In genomic region chr9:86395785-86396184, GRCm38 (mm10) we compare ENCODE assay signal across 11 mouse cellular contexts.
DNase-seq lines count a peak whose midpoint lies in the region; ATAC-seq and TF ChIP-seq lines count a peak whose summit lies in the region.
"Had no signal": no experiment of that assay in that cellular context is flagged by ENCODE, and none has a peak within 500 bp of the region (broad histone marks: within the 10 kb centered on the region; RNA-seq: fewer than 3 reads in every experiment).

No protein-coding gene starts in this region.

- ATAC-seq in cerebellum, adult (ENCODE audit: insufficient number of reproducible peaks, low FRiP score, low TSS enrichment): peak; percentile 74
- no peak for ATAC-seq in liver, embryonic 12.5 days

- no peak overlapping the region for H3K9ac ChIP-seq in liver, adult 2 months (ENCODE audit: low read depth, low read length)
- H3K9ac ChIP-seq in liver, embryonic 12.5 days: no peak overlapping the region
- H3K9ac ChIP-seq: liver, embryonic 13.5 days had no signal

- no peak for TF ChIP-seq POLR2A in liver, adult 2 months (IDR thresholded peaks at IDR 0.05; ENCODE audit: extremely low read depth, insufficient read depth, low read length)
- TF ChIP-seq POLR2A in thymus, adult 2 months (IDR thresholded peaks at IDR 0.05; ENCODE audit: control insufficient read depth, extremely low read depth, insufficient read depth, low read length, poor library complexity): no peak

- 37% methylated on average over 6 of the region's 6 CpGs for WGBS in liver, adult 2 months
- 63% methylated on average over 6 of the region's 6 CpGs for WGBS in liver, embryonic 12.5 days (ENCODE audit: insufficient replicate concordance)
- WGBS in thymus, adult 2 months: 93% methylated on average over 6 of the region's 6 CpGs

- H3K79me2 ChIP-seq in liver, adult 2 months (ENCODE audit: control insufficient read depth, insufficient read depth, low read length): no peaks in the 10 kb centered on the region

- no peak overlapping the region for H3K4me2 ChIP-seq in liver, embryonic 12.5 days
- H3K4me2 ChIP-seq: liver, embryonic 13.5 days had no signal

- no peaks in the 10 kb centered on the region for H3K9me3 ChIP-seq in liver, embryonic 12.5 days (replicated peaks)
- H3K9me3 ChIP-seq: liver, embryonic 13.5 days had no signal

- no peak for DNase-seq in cerebellum, postnatal 4 days (ENCODE audit: low spot score in 2 of 2)
- DNase-seq in liver, adult 2 months (ENCODE audit: extremely low read depth, low read depth, low spot score): peak; percentile 73
- DNase-seq in brain, adult 2 months (ENCODE audit: low read depth, low spot score): peak; percentile 93
- peak; percentile 25 for DNase-seq in kidney, postnatal 10 days
- DNase-seq in thymus, adult 2 months: no peak
- DNase-seq in gastrocnemius, postnatal 14 days: no peak
- DNase-seq: heart, postnatal 36 days; liver, embryonic 13.5 days; midbrain, embryonic 14.5 days had no signal

- H3K4me1 ChIP-seq in liver, adult 2 months (ENCODE audit: control insufficient read depth, insufficient read depth, low read length): peaks cover 8% of the 10 kb centered on the region
- H3K4me1 ChIP-seq in liver, embryonic 12.5 days: peaks cover 14% of the 10 kb centered on the region
- H3K4me1 ChIP-seq in thymus, adult 2 months (replicated peaks; ENCODE audit: control insufficient read depth, insufficient read depth, low read length): peaks cover 8% of the 10 kb centered on the region

- peak; percentile 33; the same call in 1 of the 2 replicates for TF ChIP-seq CTCF in liver, adult 2 months (IDR thresholded peaks at IDR 0.05; ENCODE audit: low read depth, low read length)
- TF ChIP-seq CTCF in thymus, adult 2 months (IDR thresholded peaks at IDR 0.05; ENCODE audit: borderline replicate concordance, control insufficient read depth, extremely low read depth, insufficient read depth, low read length, poor library complexity): no peak

- H3K36me3 ChIP-seq in liver, adult 2 months (ENCODE audit: control insufficient read depth, insufficient read depth, low read length): no peaks in the 10 kb centered on the region
- no peaks in the 10 kb centered on the region for H3K36me3 ChIP-seq in liver, embryonic 12.5 days
- H3K36me3 ChIP-seq in thymus, adult 2 months (ENCODE audit: control insufficient read depth, insufficient read depth, low read length): no peaks in the 10 kb centered on the region
- H3K36me3 ChIP-seq: liver, embryonic 13.5 days had no signal

- H3K27ac ChIP-seq in liver, adult 2 months (replicated peaks; ENCODE audit: insufficient read depth, low read depth, low read length): peak overlapping the region; percentile 22
- H3K27ac ChIP-seq in liver, embryonic 12.5 days: no peak overlapping the region
- no peak overlapping the region for H3K27ac ChIP-seq in thymus, adult 2 months (ENCODE audit: control insufficient read depth, insufficient read depth, low read length)
- H3K27ac ChIP-seq: liver, embryonic 13.5 days had no signal

- H3K4me3 ChIP-seq in liver, adult 2 months (ENCODE audit: insufficient read depth, low read depth, low read length): no peak overlapping the region
- no peak overlapping the region for H3K4me3 ChIP-seq in liver, embryonic 12.5 days
- no peak overlapping the region for H3K4me3 ChIP-seq in thymus, adult 2 months (ENCODE audit: control insufficient read depth, insufficient read depth, low read length)
- H3K4me3 ChIP-seq: liver, embryonic 13.5 days had no signal

- no peaks in the 10 kb centered on the region for H3K27me3 ChIP-seq in liver, adult 2 months (ENCODE audit: control insufficient read depth, insufficient read depth, low read length)
- H3K27me3 ChIP-seq in liver, embryonic 12.5 days (replicated peaks): no peaks in the 10 kb centered on the region
- H3K27me3 ChIP-seq in thymus, adult 2 months (ENCODE audit: control insufficient read depth, insufficient read depth, low read length): no peaks in the 10 kb centered on the region
- H3K27me3 ChIP-seq: liver, embryonic 13.5 days had no signal

- intact Hi-C loops in gastrocnemius, postnatal 14 days (cut with DNase I; ENCODE audit: low total_unique reads): no loop called here

Comparison
In these comparisons a context has a peak if more than half of its experiments do, and no peak if none do; other contexts are left out.
1. DNase-seq: peak in liver, adult 2 months (single experiment), brain, adult 2 months (single experiment) and kidney, postnatal 10 days (single experiment); none in cerebellum, postnatal 4 days (0 of 2), thymus, adult 2 months (single experiment) and gastrocnemius, postnatal 14 days (single experiment).